Mouse (Mus musculus): Measurements from ENCODE around the gene Kcnq4.

Gene Kcnq4

GRCm38 (mm10) chr4:120725516-120726090 lies 22.8 kb downstream of the Kcnq4 start:
- DNase-seq (ENCODE audit: low spot score in 2 of 2) = no peak

GRCm38 (mm10) chr4:120721574-120721973 lies 26.8 kb downstream of the Kcnq4 start:
- no peak for DNase-seq (ENCODE audit: low spot score in 2 of 2)

- no peak for DNase-seq (ENCODE audit: low spot score in 2 of 2)
Measured at GRCm38 (mm10) chr4:120719152-120719551, 29.3 kb downstream of the Kcnq4 start.

DNA sequence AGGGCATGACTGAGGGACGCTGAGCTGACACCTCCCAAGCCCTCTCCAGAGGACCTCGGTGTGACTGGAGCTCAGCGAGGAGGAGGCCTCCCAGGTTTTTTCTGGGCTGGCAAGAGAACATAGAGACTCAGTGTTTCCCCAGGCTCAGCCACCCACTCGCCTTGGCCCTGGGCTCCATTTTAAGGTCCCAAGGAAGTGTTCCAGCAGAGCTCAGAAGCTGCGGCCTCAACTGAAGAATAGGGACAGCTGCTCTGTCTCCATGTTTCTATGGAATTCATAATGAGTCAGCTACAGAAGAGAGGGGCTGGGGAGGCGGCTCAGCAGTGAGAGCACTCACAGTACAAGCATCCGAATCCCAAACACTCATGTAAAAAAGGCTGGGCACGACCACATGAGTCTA lies 30.8 kb downstream of the Kcnq4 start:
- no peak for DNase-seq (ENCODE audit: low spot score in 2 of 2)

DNA sequence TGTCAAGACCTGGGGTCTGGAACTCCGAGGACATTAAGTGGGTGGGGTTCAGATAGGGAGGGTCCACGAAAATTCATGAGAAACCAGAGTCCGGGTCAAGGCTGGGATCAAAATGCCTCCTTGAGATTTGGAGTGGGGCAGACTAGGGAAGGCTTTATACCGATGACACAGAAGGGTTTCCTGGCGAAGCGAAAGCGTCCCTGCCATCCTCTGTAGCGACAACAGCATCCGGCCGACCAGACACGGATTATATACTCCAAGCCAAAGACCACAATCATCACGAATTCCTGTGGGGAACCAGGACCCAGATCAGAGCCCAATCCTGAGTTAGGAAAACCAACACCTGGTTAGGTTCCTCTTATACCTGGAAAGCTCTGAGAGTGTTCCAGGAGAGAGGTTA lies 31.6 kb downstream of the Kcnq4 start:
- DNase-seq (ENCODE audit: low spot score in 2 of 2) = no peak

- peak in 1 of 2 experiments; percentile 66 for DNase-seq (ENCODE audit: low spot score in 2 of 2)
Measured at GRCm38 (mm10) chr4:120716141-120716571, 32.3 kb downstream of the Kcnq4 start.

DNA sequence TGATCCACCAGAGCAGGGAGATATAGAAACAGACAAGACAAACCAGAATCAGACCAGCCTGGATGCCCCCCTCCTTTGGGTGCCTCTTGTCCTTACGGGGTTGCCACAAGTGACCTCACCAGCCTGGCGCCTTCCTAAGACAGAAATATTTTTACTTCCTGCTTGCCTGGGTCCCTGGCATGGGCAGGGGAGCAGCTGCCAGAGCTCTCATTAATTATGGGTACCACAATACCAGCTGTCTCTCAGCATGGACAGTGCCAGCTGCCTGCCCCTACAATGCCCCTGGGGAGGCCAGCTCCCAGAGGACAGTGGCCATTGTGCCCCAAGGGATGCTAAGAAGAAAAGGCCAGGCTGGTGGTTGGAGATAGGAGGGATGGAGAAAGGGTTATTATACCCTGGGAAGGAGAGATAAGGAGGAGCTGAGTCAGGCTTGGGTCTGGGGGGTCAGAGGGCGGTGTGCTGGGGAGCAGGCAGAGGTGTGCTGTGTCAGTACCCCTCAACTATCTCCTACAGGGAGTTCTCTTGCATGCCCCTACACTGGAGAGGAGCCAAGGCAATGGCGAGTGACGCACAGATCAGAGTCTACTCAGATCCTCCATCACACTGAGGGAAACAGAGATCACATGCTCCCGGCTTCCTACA lies 34.4 kb downstream of the Kcnq4 start:
- DNase-seq (ENCODE audit: low spot score in 2 of 2) = no peak

- DNase-seq (ENCODE audit: low spot score in 2 of 2) = no peak
Measured at GRCm38 (mm10) chr4:120713021-120713420, 35.4 kb downstream of the Kcnq4 start.

GRCm38 (mm10) chr4:120712236-120712635 lies 36.2 kb downstream of the Kcnq4 start:
- no peak for DNase-seq (ENCODE audit: low spot score in 2 of 2)

DNA sequence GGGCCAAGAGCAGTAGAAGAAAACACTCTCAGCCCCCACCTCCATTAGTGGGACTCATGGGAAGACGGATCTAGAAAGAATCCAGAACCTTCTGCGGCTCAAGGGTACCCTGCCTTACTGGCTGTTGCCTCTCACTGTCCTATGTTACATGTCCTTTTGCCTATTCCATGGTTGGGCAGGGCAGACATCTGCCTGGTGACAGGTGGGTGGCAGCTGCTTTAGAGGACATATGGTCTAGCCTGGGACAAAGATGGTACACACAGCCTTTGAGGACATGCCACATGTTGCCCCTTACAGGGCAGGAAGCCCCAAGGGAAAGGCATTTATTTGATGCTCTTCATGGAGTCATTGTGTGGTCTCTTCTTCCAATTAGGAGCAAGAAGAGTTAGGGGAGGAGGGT lies 45.9 kb downstream of the Kcnq4 start:
- no peak for DNase-seq (ENCODE audit: low spot score in 2 of 2)

DNA sequence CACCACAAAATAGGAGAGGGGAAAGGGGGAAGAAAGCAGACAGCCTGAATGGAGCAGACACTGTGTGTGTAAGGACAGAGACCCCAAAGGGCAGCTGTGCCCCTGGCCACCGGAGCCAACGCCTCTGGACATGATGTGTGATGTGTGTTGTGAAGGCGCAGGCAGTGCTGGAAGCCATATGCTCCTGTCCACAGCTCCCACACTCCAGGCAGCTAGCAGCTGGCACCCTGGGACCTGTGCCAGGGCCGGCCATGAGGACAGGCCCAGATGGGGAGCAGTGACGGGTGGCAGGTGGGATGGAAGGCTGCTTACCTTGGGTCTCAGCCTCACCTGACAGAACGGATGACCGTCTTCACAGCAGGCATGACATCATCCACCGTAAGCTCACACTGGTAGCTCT lies 46.4 kb downstream of the Kcnq4 start:
- no peak for DNase-seq (ENCODE audit: low spot score in 2 of 2)

- DNase-seq (ENCODE audit: low spot score in 2 of 2) = no peak
Measured at GRCm38 (mm10) chr4:120701180-120701579, 47.2 kb downstream of the Kcnq4 start.

- no peak for DNase-seq (ENCODE audit: low spot score in 2 of 2)
Measured at GRCm38 (mm10) chr4:120697799-120698484, 50.5 kb downstream of the Kcnq4 start.

- no peak for DNase-seq (ENCODE audit: low spot score in 2 of 2)
Measured at GRCm38 (mm10) chr4:120697353-120697752, 51.1 kb downstream of the Kcnq4 start.

DNA sequence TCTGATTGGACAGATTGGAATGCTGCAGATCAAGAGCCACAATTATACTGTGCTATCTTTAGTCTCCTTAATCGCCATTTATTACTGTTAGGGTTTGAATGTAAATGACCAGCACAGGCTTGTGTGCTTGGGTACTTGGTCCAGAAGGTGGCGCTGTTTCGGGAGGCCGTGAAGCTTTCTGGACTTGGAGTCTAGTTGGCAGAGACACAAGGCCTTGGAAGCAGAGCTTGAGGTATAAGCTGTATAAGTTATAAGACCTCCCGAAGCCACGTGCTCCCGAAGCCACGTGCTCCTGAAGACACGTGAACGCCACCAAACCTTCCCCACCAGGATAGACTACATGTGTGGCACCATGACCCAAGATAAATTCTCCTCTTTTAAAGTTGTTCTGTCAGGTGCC lies 55.7 kb downstream of the Kcnq4 start:
- DNase-seq (ENCODE audit: low spot score in 2 of 2) = peak in 1 of 2 experiments; percentile 56

- no peak for DNase-seq (ENCODE audit: low spot score in 2 of 2)
Measured at GRCm38 (mm10) chr4:120689317-120689716, 59.1 kb downstream of the Kcnq4 start.

- DNase-seq (ENCODE audit: low spot score in 2 of 2) = no peak
Measured at GRCm38 (mm10) chr4:120687282-120687681, 61.1 kb downstream of the Kcnq4 start.

- DNase-seq (ENCODE audit: low spot score in 2 of 2) = no peak
Measured at GRCm38 (mm10) chr4:120683278-120683997, 65.0 kb downstream of the Kcnq4 start.

DNA sequence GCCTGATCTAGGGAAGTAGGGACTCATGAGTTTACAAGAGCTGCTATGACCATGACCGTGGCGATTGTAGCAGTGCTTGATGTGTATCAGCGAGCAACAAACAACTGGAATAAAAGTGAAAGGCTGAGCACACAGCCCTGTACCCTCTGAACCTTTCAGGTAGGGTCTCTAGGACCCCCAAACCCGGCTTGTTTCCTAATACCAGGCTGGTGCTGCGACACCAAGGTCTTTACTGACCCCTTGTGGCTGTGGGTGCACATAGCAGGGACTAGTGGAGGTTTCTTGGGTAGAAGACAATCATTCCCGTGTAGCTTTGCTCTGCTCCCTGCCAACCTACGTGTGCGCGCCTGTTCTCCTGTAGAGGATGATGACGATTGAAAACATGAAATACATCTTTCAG lies 66.2 kb downstream of the Kcnq4 start:
- peak; percentile 57 to 73 for DNase-seq (ENCODE audit: low spot score in 2 of 2)

- peak in 1 of 2 experiments; percentile 59 for DNase-seq (ENCODE audit: low spot score in 2 of 2)
Measured at GRCm38 (mm10) chr4:120680953-120681352, 67.5 kb downstream of the Kcnq4 start.

GRCm38 (mm10) chr4:120675640-120676039 lies 72.8 kb downstream of the Kcnq4 start:
- no peak for DNase-seq (ENCODE audit: low spot score in 2 of 2)

DNA sequence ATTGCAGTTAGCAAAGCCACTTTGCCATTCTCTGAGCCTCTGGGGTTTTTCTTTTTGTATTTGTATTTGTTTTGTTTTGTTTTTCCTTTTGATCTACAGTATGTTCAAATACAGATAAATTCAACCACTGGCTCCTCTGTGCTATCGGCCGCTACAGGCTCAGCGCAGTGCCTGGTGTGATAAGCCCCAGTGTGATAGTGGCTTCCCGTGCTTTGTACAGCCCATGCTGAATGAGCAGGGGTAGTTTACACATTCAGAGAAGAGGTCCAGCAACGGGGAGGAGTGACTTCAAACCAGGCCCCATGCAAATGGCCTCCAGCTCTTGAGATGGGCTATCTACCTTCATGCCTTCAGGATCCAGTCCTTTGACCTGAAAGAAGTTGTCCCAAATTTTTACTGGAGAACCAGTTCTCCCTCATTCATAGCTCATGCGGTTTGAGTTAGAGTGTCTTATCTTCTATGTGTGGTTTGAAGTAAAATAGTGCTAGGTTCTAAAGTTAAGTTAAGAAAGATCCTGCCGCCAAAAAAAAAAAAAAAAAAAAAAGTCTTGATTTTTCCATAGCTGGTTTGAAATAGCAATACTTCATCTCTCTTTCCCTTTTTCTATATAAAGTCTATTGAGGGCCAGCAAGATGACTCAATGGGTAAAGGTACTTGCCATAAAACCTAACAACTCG lies 73.5 kb downstream of the Kcnq4 start:
- DNase-seq (ENCODE audit: low spot score in 2 of 2) = peak; percentile 60 to 73
